Mouse (Mus musculus) heart, embryonic 12.5 days (tissue): ENCODE data around the gene Parvb. TPM values are rescaled to one million over a fixed set of nuclear protein-coding genes. Genes with fewer than 3 reads are reported as not detected.
"Not testable (repeated sequence)": the region's sequence is repeated elsewhere in the genome, so short reads cannot be mapped to it uniquely, and the experiment has no call there.

ENCODE experiments used
- ATAC-seq: fragments of 200-750 bp; cut with Nextera tagmentation; 2 replicates; pipeline ENCODE4 v1.8.0; 2017; ENCODE audit warnings: moderate TSS enrichment, moderate library complexity; ENCODE audit not compliant: insufficient number of reproducible peaks, low FRiP score
- H3K27ac ChIP-seq: fragments of 300-500 bp; sonication (generic); 2 replicates; pipeline ENCODE4 v1.5.1; 2016; ENCODE audit warnings: mild to moderate bottlenecking, moderate library complexity; ENCODE audit not compliant: poor library complexity, severe bottlenecking
- H3K27me3 ChIP-seq: fragments of 300-500 bp; sonication (generic); replicated peaks from 2 replicates; pipeline ENCODE4 v1.6.1; 2016; ENCODE audit warnings: mild to moderate bottlenecking, moderate library complexity
- H3K36me3 ChIP-seq: fragments of 300-500 bp; sonication (generic); 2 replicates; pipeline ENCODE4 v1.6.1; 2016; ENCODE audit warnings: mild to moderate bottlenecking, moderate library complexity
- H3K4me1 ChIP-seq: fragments of 300-500 bp; sonication (generic); replicated peaks from 2 replicates; pipeline ENCODE4 v1.6.1; 2016; ENCODE audit warnings: mild to moderate bottlenecking
- H3K4me2 ChIP-seq: fragments of 300-500 bp; sonication (generic); 2 replicates; pipeline ENCODE4 v1.6.1; 2016; ENCODE audit warnings: mild to moderate bottlenecking, moderate library complexity
- H3K4me3 ChIP-seq: fragments of 300-500 bp; sonication (generic); 2 replicates; pipeline ENCODE4 v1.5.1; 2016; ENCODE audit warnings: mild to moderate bottlenecking
- H3K9ac ChIP-seq: fragments of 300-500 bp; sonication (generic); 2 replicates; pipeline ENCODE4 v1.6.1; 2016; ENCODE audit warnings: mild to moderate bottlenecking, moderate library complexity
- H3K9me3 ChIP-seq: fragments of 300-500 bp; sonication (generic); replicated peaks from 2 replicates; pipeline ENCODE4 v1.6.1; 2016; ENCODE audit warnings: mild to moderate bottlenecking, moderate library complexity
- WGBS: fragments of 180-500 bp; shearing (Covaris S2); methylation state at CpG from one replicate; pipeline ENCODE4 v1.1.7; 2016; 5-methylcytosine and 5-hydroxymethylcytosine counted together
- polyA plus RNA-seq: library from polyadenylated mRNA; unstranded; fragments of >200 nt; fragmentation: Nextera tagmentation; extraction: Ambion mirVana; gene quantifications from 2 replicates; pipeline ENCODE4 v1.2.1, GENCODE M21; 2016

The Parvb gene
- polyA plus RNA-seq, 1 experiment from 2014 or later: 13.5 TPM

GRCm38 (mm10) chr15:84278091-84278490 lies 46.2 kb downstream of the Parvb start:
- Histone ChIP-seq H3K4me3 (no peak overlapping the region), H3K4me1 (no peaks in the 10 kb centered on the region), H3K4me2 (no peak overlapping the region), H3K36me3 (peaks cover 55% of the 10 kb centered on the region), H3K27ac (no peak overlapping the region), H3K9ac (no peak overlapping the region), H3K27me3 (no peaks in the 10 kb centered on the region), H3K9me3 (peaks cover 5% of the 10 kb centered on the region; the same call in 1 of the 2 replicates)
- no peak for ATAC-seq
- 83% methylated on average over 7 of the region's 7 CpGs for WGBS

GRCm38 (mm10) chr15:84278656-84279055 lies 46.8 kb downstream of the Parvb start:
- Histone ChIP-seq H3K9ac (no peak overlapping the region), H3K9me3 (peaks cover 5% of the 10 kb centered on the region; the same call in 1 of the 2 replicates), H3K4me3 (no peak overlapping the region), H3K36me3 (peaks cover 55% of the 10 kb centered on the region), H3K4me1 (no peaks in the 10 kb centered on the region), H3K27me3 (no peaks in the 10 kb centered on the region), H3K4me2 (no peak overlapping the region), H3K27ac (no peak overlapping the region)
- WGBS: 83% methylated on average over 7 of the region's 7 CpGs
- ATAC-seq: no peak

- 84% methylated on average over 8 of the region's 8 CpGs for WGBS
- Histone ChIP-seq H3K4me2 (no peak overlapping the region), H3K4me1 (no peaks in the 10 kb centered on the region), H3K36me3 (peaks cover 51% of the 10 kb centered on the region), H3K9me3 (no peaks in the 10 kb centered on the region), H3K9ac (no peak overlapping the region), H3K27ac (no peak overlapping the region), H3K27me3 (no peaks in the 10 kb centered on the region), H3K4me3 (no peak overlapping the region)
- no peak for ATAC-seq
These were observed 48.5 kb downstream of the Parvb start for GRCm38 (mm10) chr15:84280309-84280708.

GRCm38 (mm10) chr15:84280712-84281347 lies 49.0 kb downstream of the Parvb start:
- no peak overlapping the region for H3K27ac ChIP-seq
- H3K27me3 ChIP-seq: no peaks in the 10 kb centered on the region
- WGBS: 67% methylated on average over 11 of the region's 11 CpGs
- no peak for ATAC-seq
- no peak overlapping the region for H3K9ac ChIP-seq
- peaks cover 47% of the 10 kb centered on the region for H3K36me3 ChIP-seq
- no peak overlapping the region for H3K4me3 ChIP-seq
- H3K4me1 ChIP-seq: no peaks in the 10 kb centered on the region
- no peak overlapping the region for H3K4me2 ChIP-seq
- H3K9me3 ChIP-seq: no peaks in the 10 kb centered on the region

GRCm38 (mm10) chr15:84282206-84283085 lies 50.6 kb downstream of the Parvb start:
- no peak overlapping the region for H3K27ac ChIP-seq
- no peak overlapping the region for H3K9ac ChIP-seq
- no peak overlapping the region for H3K4me3 ChIP-seq
- peaks cover 41% of the 10 kb centered on the region for H3K36me3 ChIP-seq
- peaks cover 8% of the 10 kb centered on the region for H3K4me1 ChIP-seq
- H3K27me3 ChIP-seq: no peaks in the 10 kb centered on the region
- 80% methylated on average over 20 of the region's 20 CpGs for WGBS
- no peak for ATAC-seq
- H3K9me3 ChIP-seq: no peaks in the 10 kb centered on the region
- H3K4me2 ChIP-seq: no peak overlapping the region

- Histone ChIP-seq H3K9me3 (no peaks in the 10 kb centered on the region), H3K4me3 (no peak overlapping the region), H3K27ac (no peak overlapping the region), H3K4me2 (no peak overlapping the region), H3K4me1 (peaks cover 8% of the 10 kb centered on the region), H3K9ac (no peak overlapping the region), H3K36me3 (peaks cover 42% of the 10 kb centered on the region), H3K27me3 (no peaks in the 10 kb centered on the region)
- WGBS: 66% methylated on average over 5 of the region's 5 CpGs
- ATAC-seq: no peak
These were observed 52.2 kb downstream of the Parvb start for GRCm38 (mm10) chr15:84284059-84284458.

- Histone ChIP-seq H3K9ac (no peak overlapping the region), H3K27ac (no peak overlapping the region), H3K36me3 (peaks cover 34% of the 10 kb centered on the region), H3K4me2 (no peak overlapping the region), H3K4me3 (no peak overlapping the region), H3K4me1 (peaks cover 8% of the 10 kb centered on the region), H3K9me3 (no peaks in the 10 kb centered on the region), H3K27me3 (no peaks in the 10 kb centered on the region)
- no peak for ATAC-seq
- 84% methylated on average over 7 of the region's 7 CpGs for WGBS
These were observed 53.6 kb downstream of the Parvb start for GRCm38 (mm10) chr15:84285453-84285852.

GRCm38 (mm10) chr15:84288953-84289352 lies 57.1 kb downstream of the Parvb start:
- H3K9me3 ChIP-seq: not testable (repeated sequence)
- H3K36me3 ChIP-seq: peaks cover 39% of the 10 kb centered on the region
- 83% methylated on average over 1 of the region's 1 CpGs for WGBS

GRCm38 (mm10) chr15:84291097-84291496 lies 59.3 kb downstream of the Parvb start:
- H3K9me3 ChIP-seq: no peaks in the 10 kb centered on the region
- H3K27ac ChIP-seq: no peak overlapping the region
- no peaks in the 10 kb centered on the region for H3K27me3 ChIP-seq
- ATAC-seq: no peak
- H3K4me2 ChIP-seq: no peak overlapping the region
- H3K36me3 ChIP-seq: peaks cover 55% of the 10 kb centered on the region
- H3K4me3 ChIP-seq: no peak overlapping the region
- no peak overlapping the region for H3K9ac ChIP-seq
- 83% methylated on average over 5 of the region's 5 CpGs for WGBS
- H3K4me1 ChIP-seq: peaks cover 8% of the 10 kb centered on the region

More at GRCm38 (mm10) chr15:84288953-84289352, 57.1 kb downstream of the Parvb start:
- H3K9ac ChIP-seq, ATAC-seq, H3K27ac ChIP-seq, H3K4me1 ChIP-seq, H3K27me3 ChIP-seq, H3K4me2 ChIP-seq, H3K4me3 ChIP-seq: not testable (repeated sequence)

GRCm38 (mm10) chr15:84293590-84293989 lies 61.7 kb downstream of the Parvb start:
- no peak for ATAC-seq
- no peaks in the 10 kb centered on the region; the same call in 1 of the 2 replicates for H3K27me3 ChIP-seq
- no peak overlapping the region for H3K27ac ChIP-seq
- H3K9ac ChIP-seq: no peak overlapping the region
- no peak overlapping the region for H3K4me2 ChIP-seq
- peaks cover 51% of the 10 kb centered on the region for H3K36me3 ChIP-seq
- H3K4me3 ChIP-seq: no peak overlapping the region
- H3K4me1 ChIP-seq: 0 out of 2 replicates have a peak, but pooled peaks cover 3% of the 10 kb centered on the region
- 73% methylated on average over 12 of the region's 12 CpGs for WGBS
- no peaks in the 10 kb centered on the region for H3K9me3 ChIP-seq

- Histone ChIP-seq H3K4me2 (no peak overlapping the region), H3K9ac (no peak overlapping the region), H3K27ac (no peak overlapping the region), H3K27me3 (no peaks in the 10 kb centered on the region; the same call in 1 of the 2 replicates), H3K9me3 (no peaks in the 10 kb centered on the region), H3K4me3 (no peak overlapping the region), H3K4me1 (peaks cover 7% of the 10 kb centered on the region), H3K36me3 (peaks cover 50% of the 10 kb centered on the region)
- 86% methylated on average over 8 of the region's 9 CpGs for WGBS
- ATAC-seq: no peak
These were observed 62.5 kb downstream of the Parvb start for GRCm38 (mm10) chr15:84294391-84294790.
